Mouse (Mus musculus) C2C12 (cell line): ENCODE results near the gene Cep85l.

Source experiments
- CEBPB ChIP-seq: IDR thresholded peaks from one replicate; pipeline ENCODE4 v1.6.1; 2011; ENCODE audit warnings: low read depth, mild to moderate bottlenecking, control low read depth, moderate library complexity
- CTCF ChIP-seq: IDR thresholded peaks from one replicate; pipeline ENCODE4 v1.5.1; 2011; ENCODE audit not compliant: control insufficient read depth, insufficient read depth, insufficient read length
- MAX ChIP-seq: IDR thresholded peaks from one replicate; pipeline ENCODE4 v1.6.1; 2011; ENCODE audit warnings: mild to moderate bottlenecking, control low read depth
- MYOD1 ChIP-seq: IDR thresholded peaks from one replicate; pipeline ENCODE4 v1.6.1; 2011; ENCODE audit warnings: low read depth; ENCODE audit not compliant: control insufficient read depth, insufficient read length
- MYOG ChIP-seq: IDR thresholded peaks from one replicate; pipeline ENCODE4 v1.6.1; 2011; ENCODE audit not compliant: control insufficient read depth, insufficient read length; ENCODE audit errors: extremely low read depth
- USF1 ChIP-seq: IDR thresholded peaks from one replicate; pipeline ENCODE4 v1.6.1; 2011; ENCODE audit warnings: low read depth, mild to moderate bottlenecking, control low read depth, moderate library complexity

- no peak for TF ChIP-seq USF1
- no peak for TF ChIP-seq CTCF
- no peak for TF ChIP-seq MYOD1
- no peak for TF ChIP-seq MAX
- no peak for TF ChIP-seq CEBPB
- no peak for TF ChIP-seq MYOG
Observed at GRCm38 (mm10) chr10:53235381-53235780, 144.4 kb downstream of the Cep85l start.
